Mouse (Mus musculus): ENCODE measurements around the gene Cd22.
"Not testable (repeated sequence)": the region's sequence is repeated elsewhere in the genome, so short reads cannot be mapped to it uniquely, and the experiment has no call there.

Gene Cd22

DNA sequence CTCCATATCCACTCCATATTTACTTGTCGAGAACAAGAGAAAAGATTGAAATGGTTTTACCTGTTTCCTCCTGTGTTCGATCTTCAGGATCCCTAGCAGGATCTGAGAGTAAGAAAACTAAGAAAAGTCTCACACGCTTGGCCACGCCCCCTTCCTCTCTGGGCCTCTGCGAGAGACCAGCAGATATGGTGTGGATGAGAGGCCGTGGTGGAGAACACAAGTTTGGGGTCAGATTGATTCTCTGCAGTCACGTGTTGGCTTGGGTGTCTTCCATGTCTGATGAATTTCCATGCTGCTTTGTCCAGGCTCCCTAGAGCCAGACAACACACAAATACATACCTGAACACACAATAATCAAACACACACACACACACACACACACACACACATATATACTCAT, at the start of gene Cd22:
Gene Cd22 (minus strand): TSS at position 167 of the 400 bp plus-strand sequence.
- peak; percentile 36 for DNase-seq (ENCODE audit: extremely low read depth, low read depth)

DNA sequence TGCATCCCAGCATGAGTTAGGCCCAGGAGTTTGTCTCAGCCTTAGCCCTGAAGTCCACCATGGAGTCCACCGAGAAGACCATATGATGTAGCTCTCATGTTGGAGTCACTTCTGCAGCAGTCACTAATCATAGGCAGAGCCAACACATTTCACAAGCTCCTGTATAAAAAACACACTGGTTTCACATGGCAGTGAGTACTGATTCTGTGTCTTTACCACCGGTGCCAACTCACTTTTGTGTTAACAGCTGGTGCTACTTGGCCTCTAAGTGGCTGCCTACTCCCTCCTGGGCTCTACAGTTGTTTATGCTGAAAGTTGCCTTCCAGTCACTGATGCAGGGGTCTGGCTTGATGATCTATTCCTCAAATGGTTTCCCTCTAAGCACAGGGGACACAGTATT, 44.4 kb upstream of the Cd22 start, which contains the start of gene Hamp2:
Gene Hamp2 (minus strand): TSS at position 101 of the 400 bp plus-strand sequence.
- DNase-seq (ENCODE audit: extremely low read depth, low read depth): not testable (repeated sequence)

- no peak for DNase-seq (ENCODE audit: extremely low read depth, low read depth)
Measured at GRCm38 (mm10) chr7:30924071-30924470, 43.9 kb upstream of the Cd22 start.

- not testable (repeated sequence) for DNase-seq (ENCODE audit: extremely low read depth, low read depth)
Measured at GRCm38 (mm10) chr7:30922490-30922889, 42.3 kb upstream of the Cd22 start.

DNA sequence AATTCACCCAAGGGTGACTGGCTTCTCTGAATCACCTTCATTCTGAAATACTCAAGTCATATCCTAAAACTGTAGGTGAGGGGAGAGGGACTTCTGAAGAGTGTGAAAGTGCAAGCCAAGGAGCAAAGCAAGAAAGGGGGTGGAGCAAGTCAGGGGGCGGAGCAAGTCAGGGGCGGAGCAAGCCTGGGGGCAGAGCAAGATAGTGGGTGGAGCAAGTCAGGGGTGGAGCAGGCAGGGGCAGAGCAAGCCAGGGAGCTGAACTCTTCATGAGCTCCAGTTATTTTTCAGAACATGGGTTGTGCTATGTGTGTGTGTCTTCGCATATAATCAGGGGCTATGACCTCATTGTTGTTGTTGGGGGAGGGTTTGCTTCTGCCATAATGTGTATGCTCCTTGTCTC, 40.1 kb upstream of the Cd22 start:
- peak; percentile 36 for DNase-seq (ENCODE audit: extremely low read depth, low read depth)

DNA sequence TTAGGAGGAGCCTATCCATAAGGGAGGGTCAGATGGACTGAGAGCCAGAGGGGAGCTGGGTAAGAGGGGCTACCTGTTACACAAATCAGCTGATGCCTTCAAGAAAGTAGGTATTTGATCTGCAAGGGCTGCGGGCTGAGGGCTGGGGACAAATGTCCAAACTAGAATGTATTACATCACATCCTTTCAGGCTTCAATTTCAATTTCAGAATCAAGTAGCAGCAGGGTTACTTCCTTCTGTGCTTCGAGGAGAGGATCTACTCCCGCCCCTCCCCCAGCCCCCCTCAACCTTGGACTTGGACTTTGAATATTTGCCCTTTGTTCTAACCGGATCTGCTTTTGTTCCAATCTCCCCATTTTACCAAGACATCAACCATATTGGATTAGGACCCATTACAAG, 37.1 kb upstream of the Cd22 start:
- DNase-seq (ENCODE audit: extremely low read depth, low read depth): no peak

GRCm38 (mm10) chr7:30916713-30917112, 36.6 kb upstream of the Cd22 start:
- DNase-seq (ENCODE audit: extremely low read depth, low read depth): no peak

DNA sequence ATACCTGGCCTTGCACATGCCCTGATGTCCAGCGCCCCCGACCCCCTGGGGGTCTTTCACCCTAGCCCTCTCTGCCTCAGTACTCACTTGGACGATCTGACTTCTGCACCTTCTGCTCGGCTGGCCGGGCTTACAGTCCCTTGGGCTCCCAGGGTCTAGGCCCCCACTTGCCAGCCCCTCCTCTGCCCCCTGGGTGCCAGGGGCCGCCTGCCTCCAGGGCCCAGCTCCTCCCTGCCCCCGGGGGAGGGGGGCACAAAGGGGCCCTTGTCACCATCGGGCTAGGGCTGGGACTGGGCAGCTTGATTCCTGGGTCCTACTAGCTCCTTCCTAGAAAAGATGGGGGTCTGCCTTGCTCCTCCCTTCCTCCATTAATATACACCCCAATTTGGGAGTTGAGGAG, 34.6 kb upstream of the Cd22 start, which contains the start of gene Mag:
Gene Mag (minus strand): TSS at position 142 of the 400 bp plus-strand sequence.
- no peak for DNase-seq (ENCODE audit: extremely low read depth, low read depth)

DNA sequence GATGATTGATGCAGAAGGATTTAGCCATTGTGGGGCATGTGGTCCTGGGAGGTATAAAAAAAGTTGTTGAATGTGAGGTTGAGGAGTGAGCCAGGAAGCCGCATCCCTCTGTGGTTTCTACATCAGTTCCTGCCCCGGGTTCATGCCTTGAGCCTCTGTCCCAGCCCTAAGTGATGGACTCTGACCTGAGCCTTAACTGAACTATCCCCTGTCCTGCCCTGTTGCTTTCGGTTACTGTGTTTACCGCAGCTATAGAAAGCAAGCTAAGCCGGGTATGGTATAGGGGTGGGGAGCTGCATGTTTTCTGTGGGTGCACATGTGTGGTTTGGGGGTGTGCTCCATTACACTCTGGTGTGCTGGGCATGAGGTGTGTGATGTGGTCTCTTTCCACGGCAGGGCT, 29.6 kb upstream of the Cd22 start:
- DNase-seq (ENCODE audit: extremely low read depth, low read depth): no peak

DNA sequence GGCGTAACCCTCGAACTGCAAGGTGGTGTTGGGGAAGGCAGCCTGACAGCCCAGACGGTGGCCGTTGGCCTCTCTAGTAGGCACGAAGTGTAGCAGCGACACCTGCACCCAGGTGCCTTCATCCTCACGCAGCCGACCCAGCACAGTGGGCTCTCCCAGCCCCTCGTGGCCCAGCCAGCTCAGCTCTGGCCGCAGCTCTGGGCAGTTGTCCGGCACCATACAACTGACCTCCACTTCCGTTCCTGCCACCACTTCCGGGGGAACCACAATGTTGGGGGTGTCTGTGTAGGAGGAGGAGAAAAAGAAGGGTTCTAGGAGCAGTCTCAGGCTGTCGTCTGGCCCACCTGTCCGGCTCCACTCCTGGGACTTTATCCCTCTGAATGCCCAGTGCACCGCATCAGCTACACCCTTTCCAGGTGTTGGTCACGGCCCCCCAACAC, 28.9 kb upstream of the Cd22 start:
- DNase-seq (ENCODE audit: extremely low read depth, low read depth): no peak

- DNase-seq (ENCODE audit: extremely low read depth, low read depth): peak; percentile 22
Measured at GRCm38 (mm10) chr7:30908277-30908991, 28.3 kb upstream of the Cd22 start.

DNA sequence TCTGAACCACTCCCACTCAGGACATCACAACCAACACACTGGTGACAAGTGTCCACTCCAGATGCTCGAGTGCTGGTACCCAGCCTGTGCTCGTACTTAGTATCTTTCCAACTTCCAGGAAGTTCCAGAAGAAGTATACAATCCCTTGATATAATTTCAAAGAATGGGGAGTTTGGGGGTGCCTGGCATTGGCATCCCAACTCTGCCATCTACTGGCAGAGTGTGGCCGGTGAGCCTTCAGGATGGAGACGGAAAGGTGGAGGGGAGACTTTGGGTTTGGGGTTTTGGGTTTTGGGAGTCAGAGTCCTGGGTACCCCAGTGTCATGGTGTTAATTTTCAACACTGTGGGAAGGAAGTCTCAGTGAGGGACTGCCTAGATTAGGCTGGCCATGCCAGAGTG, 23.9 kb upstream of the Cd22 start:
- no peak for DNase-seq (ENCODE audit: extremely low read depth, low read depth)

DNA sequence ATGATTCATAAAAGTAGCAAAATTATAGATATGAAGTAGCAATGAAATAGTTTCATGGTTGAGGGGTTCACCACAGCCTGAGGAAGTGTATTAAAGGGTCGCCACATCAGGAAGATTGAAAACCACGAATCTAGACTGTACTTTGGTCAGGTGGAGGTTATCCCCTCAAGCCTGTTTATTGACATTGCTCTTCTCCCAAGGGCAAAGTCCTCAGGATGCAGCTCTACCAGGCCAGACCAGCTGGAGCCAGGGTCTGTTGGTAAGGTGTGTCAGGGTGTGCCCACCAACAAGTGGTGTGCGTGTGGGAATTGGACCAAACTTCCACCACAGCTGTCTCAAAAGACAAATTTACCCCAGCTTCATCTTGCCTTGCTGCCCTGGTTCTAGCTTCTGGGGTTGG, 15.1 kb upstream of the Cd22 start:
- DNase-seq (ENCODE audit: extremely low read depth, low read depth): no peak

DNA sequence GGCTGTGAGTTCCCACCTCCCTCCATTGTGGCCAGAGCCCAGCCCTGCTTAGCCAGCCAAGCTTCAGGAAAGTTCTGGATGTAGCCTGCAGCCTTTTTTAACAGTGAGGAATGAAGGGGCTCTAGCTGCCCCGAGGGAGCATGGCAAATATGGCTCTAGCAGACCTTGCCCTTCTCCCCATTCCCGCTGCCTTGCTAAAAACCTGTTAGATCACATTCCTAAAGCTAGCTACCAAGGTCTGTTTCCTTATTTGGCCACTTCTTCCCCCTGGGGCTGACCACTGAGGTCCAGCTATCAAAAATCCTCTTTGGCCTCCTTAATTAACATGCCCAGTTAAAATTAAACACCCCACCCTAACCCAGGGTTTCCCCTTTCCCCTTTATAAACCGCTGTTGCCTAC, 12.4 kb upstream of the Cd22 start:
- no peak for DNase-seq (ENCODE audit: extremely low read depth, low read depth)

- no peak for DNase-seq (ENCODE audit: extremely low read depth, low read depth)
Measured at GRCm38 (mm10) chr7:30891746-30892145, 11.6 kb upstream of the Cd22 start.

DNA sequence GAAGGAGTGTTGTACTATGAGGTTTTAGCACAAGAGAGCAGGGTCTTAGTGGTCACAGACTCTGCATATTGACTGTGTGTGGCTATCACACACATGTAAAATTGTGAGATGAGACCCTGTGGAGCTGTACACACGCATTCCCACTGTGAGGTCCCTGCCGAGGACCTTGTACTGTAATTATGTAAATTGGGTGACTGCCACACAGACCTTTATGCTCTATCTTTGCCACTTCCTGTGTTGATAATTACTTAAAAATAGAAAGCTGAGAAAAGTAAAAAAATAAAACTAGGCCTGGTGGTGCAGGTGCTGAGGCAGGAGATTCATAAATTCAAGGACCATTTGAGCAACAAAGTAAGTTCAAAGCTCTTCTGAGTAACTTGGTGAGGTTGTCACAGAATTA, 10.5 kb upstream of the Cd22 start:
- no peak for DNase-seq (ENCODE audit: extremely low read depth, low read depth)

DNA sequence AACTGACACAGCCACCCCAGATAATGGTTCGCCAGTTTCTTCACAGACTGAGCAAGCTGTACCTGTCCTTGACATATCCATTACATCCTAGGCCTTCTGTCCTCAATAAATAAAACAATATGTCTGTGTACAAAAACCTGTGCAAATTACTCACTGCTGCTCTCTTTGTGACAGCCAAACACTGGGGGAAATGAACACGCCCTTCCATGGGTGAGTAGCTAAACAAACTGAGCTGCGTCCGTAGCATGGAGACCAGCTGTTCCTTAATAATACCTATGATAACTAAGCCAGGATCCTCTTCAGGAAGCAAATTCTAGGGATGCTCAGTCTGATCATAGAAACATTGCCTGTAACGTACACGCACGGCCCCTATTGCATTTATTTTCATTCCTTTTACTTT, 8.6 kb upstream of the Cd22 start:
- DNase-seq (ENCODE audit: extremely low read depth, low read depth): no peak

DNA sequence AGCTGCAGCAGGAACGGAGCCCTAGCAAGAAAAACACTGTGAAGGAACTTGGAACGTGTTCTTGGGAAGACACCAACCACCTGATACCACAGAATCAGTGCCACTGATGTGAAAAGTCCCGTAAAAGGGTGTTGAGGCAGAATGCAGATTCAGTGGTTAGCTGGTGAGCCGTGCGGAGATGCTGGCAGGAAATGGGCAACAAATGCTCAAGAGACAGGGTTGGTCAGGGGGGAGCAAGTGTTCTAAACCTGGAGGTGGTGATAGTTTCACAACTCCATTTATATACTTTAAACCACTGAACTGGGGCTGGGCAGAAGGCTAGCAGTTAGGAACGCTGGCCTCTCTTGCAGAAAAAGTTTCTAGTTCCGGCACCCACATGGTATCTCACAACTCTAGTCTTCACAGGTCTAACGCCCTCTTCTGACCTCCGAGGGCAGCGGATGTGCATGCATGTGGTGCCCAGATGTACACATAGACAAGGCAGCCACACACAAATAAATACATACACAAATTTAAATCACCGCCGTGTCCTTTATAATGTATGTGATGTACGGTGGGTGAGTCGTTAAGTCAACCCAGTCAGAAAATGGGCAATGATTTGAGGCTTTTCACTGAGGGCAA, 7.5 kb upstream of the Cd22 start:
- no peak for DNase-seq (ENCODE audit: extremely low read depth, low read depth)

DNA sequence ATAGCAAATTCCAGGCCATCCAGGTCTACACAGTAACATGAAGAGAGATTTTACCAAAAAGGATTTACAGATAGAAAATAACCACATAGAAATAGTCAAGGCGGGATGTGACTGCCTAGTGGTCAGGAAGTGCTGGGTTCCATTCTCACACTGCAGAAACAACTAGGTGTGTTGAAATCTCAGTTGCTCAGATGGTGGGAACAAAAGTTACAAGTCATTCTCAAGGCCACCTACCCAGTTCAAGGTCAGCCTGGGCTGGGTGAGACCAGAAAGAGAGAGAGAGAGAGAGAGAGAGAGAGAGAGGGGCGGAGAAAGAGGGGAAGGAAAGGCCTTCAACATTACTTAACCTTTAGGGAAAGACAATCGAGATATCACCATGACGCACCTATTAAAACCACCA, 6.7 kb upstream of the Cd22 start:
- no peak for DNase-seq (ENCODE audit: extremely low read depth, low read depth)

DNA sequence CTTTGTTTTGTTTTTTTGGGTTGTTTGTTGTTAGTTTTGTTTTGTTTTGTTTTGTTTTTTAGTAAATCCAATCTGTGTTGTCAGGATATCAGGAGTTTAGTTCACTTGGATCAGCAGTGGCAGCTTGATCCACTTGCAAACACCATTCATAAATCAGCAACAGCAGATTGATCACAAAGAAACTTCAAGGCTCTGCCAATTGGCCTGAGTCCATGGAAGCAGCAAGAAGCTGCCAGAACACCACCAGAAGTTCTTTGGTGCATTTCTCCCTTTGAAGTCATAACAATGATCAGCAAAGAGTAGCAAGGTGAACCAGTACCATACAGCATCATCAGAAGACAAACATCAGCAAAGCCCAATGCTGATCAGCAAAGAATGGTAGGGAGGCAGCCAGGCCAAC, 3.9 kb upstream of the Cd22 start:
- DNase-seq (ENCODE audit: extremely low read depth, low read depth): no peak

GRCm38 (mm10) chr7:30881367-30881766, 1.2 kb upstream of the Cd22 start:
- DNase-seq (ENCODE audit: extremely low read depth, low read depth): no peak

- DNase-seq (ENCODE audit: extremely low read depth, low read depth): no peak
Measured at GRCm38 (mm10) chr7:30878950-30879349, 1.2 kb downstream of the Cd22 start.

DNA sequence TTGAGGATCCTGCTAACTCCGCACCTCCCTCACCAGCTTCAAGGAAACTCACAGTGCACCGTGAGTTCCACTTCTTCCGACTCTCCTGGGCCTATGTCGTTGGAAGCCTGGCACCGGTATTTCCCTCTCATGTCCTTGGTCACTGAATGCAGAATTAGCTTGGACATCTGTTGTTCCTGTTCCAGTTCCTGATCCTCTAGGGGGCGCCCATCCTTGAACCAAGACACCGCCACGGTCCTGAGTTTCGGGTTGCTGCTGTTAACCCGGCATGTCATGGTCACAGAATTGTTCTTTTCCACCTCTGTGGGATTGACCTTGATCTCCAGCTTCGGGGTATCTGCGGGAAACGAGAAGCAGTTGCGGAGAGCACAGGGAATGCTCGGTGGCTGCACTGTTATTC, 7.1 kb downstream of the Cd22 start:
- DNase-seq (ENCODE audit: extremely low read depth, low read depth): peak; percentile 40
